In genomic region chr5:139948552-139948951, GRCm38 (mm10) we compare ENCODE assay signal across 18 mouse cellular contexts. TPM values are rescaled to one million over a fixed set of nuclear protein-coding genes. Genes with fewer than 3 reads are reported as not detected.
DNase-seq lines count a peak whose midpoint lies in the region; ATAC-seq lines count a peak whose summit lies in the region.
"Had no signal": no experiment of that assay in that cellular context is flagged by ENCODE, and none has a peak within 500 bp of the region (broad histone marks: within the 10 kb centered on the region; RNA-seq: fewer than 3 reads in every experiment).

No protein-coding gene starts in this region.

- H3K9ac ChIP-seq in forebrain, embryonic 14.5 days (ENCODE audit: low read length): no peak overlapping the region
- H3K9ac ChIP-seq in forebrain, embryonic 11.5 days (ENCODE audit: low read length): no peak overlapping the region
- H3K9ac ChIP-seq: forebrain, postnatal 0 days; hindbrain, embryonic 15.5 days; limb, embryonic 12.5 days had no signal

- no peak; the same call in 1 of the 2 replicates for ATAC-seq in forebrain, embryonic 14.5 days
- no peak for ATAC-seq in forebrain, embryonic 11.5 days (replicated peaks; ENCODE audit: low FRiP score)
- ATAC-seq in frontal cortex, adult (ENCODE audit: low TSS enrichment): no peak
- ATAC-seq: forebrain, postnatal 0 days; midbrain, embryonic 15.5 days had no signal

- no peaks in the 10 kb centered on the region for H3K36me3 ChIP-seq in forebrain, embryonic 14.5 days (ENCODE audit: control insufficient read depth, insufficient read depth, low read length)
- H3K36me3 ChIP-seq in forebrain, embryonic 11.5 days (ENCODE audit: control insufficient read depth, insufficient read depth, low read length): no peaks in the 10 kb centered on the region
- H3K36me3 ChIP-seq in heart, embryonic 10.5 days: no peaks in the 10 kb centered on the region
- H3K36me3 ChIP-seq: hindbrain, embryonic 15.5 days; limb, embryonic 12.5 days; midbrain, embryonic 15.5 days had no signal

- no peaks in the 10 kb centered on the region for H3K9me3 ChIP-seq in forebrain, embryonic 14.5 days (replicated peaks; ENCODE audit: control insufficient read depth, low read length)
- no peaks in the 10 kb centered on the region for H3K9me3 ChIP-seq in forebrain, embryonic 11.5 days (ENCODE audit: control insufficient read depth, low read length)
- no peaks in the 10 kb centered on the region for H3K9me3 ChIP-seq in heart, embryonic 10.5 days
- H3K9me3 ChIP-seq: hindbrain, embryonic 15.5 days; limb, embryonic 12.5 days; midbrain, embryonic 15.5 days had no signal

- no peaks in the 10 kb centered on the region for H3K27me3 ChIP-seq in forebrain, embryonic 14.5 days (replicated peaks; ENCODE audit: control insufficient read depth, insufficient read depth, low read length)
- no peaks in the 10 kb centered on the region for H3K27me3 ChIP-seq in forebrain, embryonic 11.5 days (ENCODE audit: control insufficient read depth, insufficient read depth, low read length)
- H3K27me3 ChIP-seq in heart, embryonic 10.5 days (ENCODE audit: insufficient read depth, poor library complexity, severe bottlenecking): peaks cover 43% of the 10 kb centered on the region
- H3K27me3 ChIP-seq: hindbrain, embryonic 15.5 days; midbrain, embryonic 15.5 days had no signal

- H3K4me3 ChIP-seq in forebrain, embryonic 14.5 days (ENCODE audit: low read depth, low read length): no peak overlapping the region
- no peak overlapping the region for H3K4me3 ChIP-seq in forebrain, embryonic 11.5 days (ENCODE audit: low read depth, low read length)
- no peak overlapping the region for H3K4me3 ChIP-seq in heart, embryonic 10.5 days
- H3K4me3 ChIP-seq: hindbrain, embryonic 15.5 days; limb, embryonic 12.5 days; midbrain, embryonic 15.5 days had no signal

- H3K4me1 ChIP-seq in forebrain, embryonic 14.5 days (ENCODE audit: control insufficient read depth, insufficient read depth, low read length): 0 out of 2 replicates have a peak, but pooled peaks cover 2% of the 10 kb centered on the region
- peaks cover 4% of the 10 kb centered on the region; the same call in 1 of the 2 replicates for H3K4me1 ChIP-seq in forebrain, embryonic 11.5 days (replicated peaks; ENCODE audit: control insufficient read depth, insufficient read depth, low read length)
- 0 out of 2 replicates have a peak, but pooled peaks cover 6% of the 10 kb centered on the region for H3K4me1 ChIP-seq in heart, embryonic 10.5 days

- no peak overlapping the region for H3K27ac ChIP-seq in forebrain, embryonic 14.5 days (ENCODE audit: low read depth, low read length)
- H3K27ac ChIP-seq in forebrain, embryonic 11.5 days (ENCODE audit: low read depth, low read length): no peak overlapping the region
- H3K27ac ChIP-seq in heart, embryonic 10.5 days: no peak overlapping the region
- H3K27ac ChIP-seq: hindbrain, embryonic 15.5 days; limb, embryonic 12.5 days; macrophage; midbrain, embryonic 15.5 days had no signal

- peak; percentile 59 for DNase-seq in forebrain, embryonic 14.5 days (ENCODE audit: low spot score)
- DNase-seq in forebrain, embryonic 11.5 days (ENCODE audit: low spot score): no peak
- DNase-seq in R1 (ENCODE audit: low read depth, low spot score): peak; percentile 66
- peak; percentile 87 for DNase-seq in cerebellum, adult 8-10 months
- peak; percentile 25 to 76 for DNase-seq in layer of hippocampus, adult 18-20 months (ENCODE audit: low spot score in 2 of 2)
- DNase-seq in heart, embryonic 10.5 days (ENCODE audit: low spot score): no peak
- no peak for DNase-seq in frontal cortex, postnatal 25 days (ENCODE audit: low spot score in 2 of 2)
- DNase-seq: adrenal gland, postnatal 36 days; forebrain, postnatal 0 days; kidney, adult 8-10 months; thymus, postnatal 36 days had no signal

- WGBS in forebrain, embryonic 14.5 days: 82% methylated on average over 4 of the region's 4 CpGs
- 95% methylated on average over 4 of the region's 4 CpGs for WGBS in forebrain, embryonic 11.5 days
- WGBS in heart, embryonic 10.5 days: 69% methylated on average over 4 of the region's 4 CpGs

- H3K4me2 ChIP-seq in forebrain, embryonic 14.5 days (ENCODE audit: low read length): no peak overlapping the region
- no peak overlapping the region for H3K4me2 ChIP-seq in forebrain, embryonic 11.5 days (ENCODE audit: low read depth, low read length, severe bottlenecking)
- H3K4me2 ChIP-seq: hindbrain, embryonic 15.5 days; midbrain, embryonic 15.5 days had no signal

RNA-seq across cellular contexts. Expression of gene Elfn1, which starts 40.8 kb away (rescaled TPM):
- 1.7 and 2.5 TPM in 2 replicates for polyA plus RNA-seq in forebrain, embryonic 14.5 days (2014; fragmentation: Nextera tagmentation; extraction: Ambion mirVana)
- polyA plus RNA-seq in forebrain, embryonic 11.5 days (2014; fragmentation: Nextera tagmentation; extraction: Ambion mirVana): 0.52 and 0.93 TPM in 2 replicates
- total RNA-seq in layer of hippocampus, adult 18-20 months (2021): 10 to 100 TPM; 24.4 to 32.3 TPM
- polyA plus RNA-seq in heart, embryonic 10.5 days (2016; fragmentation: Nextera tagmentation; extraction: Ambion mirVana): 0.73 TPM in 1 of 2 replicates, not detected in the other
- polyA plus RNA-seq: heart, embryonic 14.5 days; liver, embryonic 16.5 days; macrophage had no signal

Comparison
In these comparisons a context has a peak if more than half of its experiments do, and no peak if none do; other contexts are left out.
1. DNase-seq: peak in forebrain, embryonic 14.5 days (single experiment), R1 (single experiment), cerebellum, adult 8-10 months (single experiment) and layer of hippocampus, adult 18-20 months (2 of 2); none in forebrain, embryonic 11.5 days (single experiment), heart, embryonic 10.5 days (single experiment) and frontal cortex, postnatal 25 days (0 of 2).